Mouse (Mus musculus) cerebellum, adult 9-11 months (tissue): ENCODE measurements around the gene Ubl5.
"Not testable (repeated sequence)": the region's sequence is repeated elsewhere in the genome, so short reads cannot be mapped to it uniquely, and the experiment has no call there.

Experiments used
- DNase-seq: peaks from one replicate; pipeline ENCODE4 v3.0.0; 2022

Ubl5 gene

DNA sequence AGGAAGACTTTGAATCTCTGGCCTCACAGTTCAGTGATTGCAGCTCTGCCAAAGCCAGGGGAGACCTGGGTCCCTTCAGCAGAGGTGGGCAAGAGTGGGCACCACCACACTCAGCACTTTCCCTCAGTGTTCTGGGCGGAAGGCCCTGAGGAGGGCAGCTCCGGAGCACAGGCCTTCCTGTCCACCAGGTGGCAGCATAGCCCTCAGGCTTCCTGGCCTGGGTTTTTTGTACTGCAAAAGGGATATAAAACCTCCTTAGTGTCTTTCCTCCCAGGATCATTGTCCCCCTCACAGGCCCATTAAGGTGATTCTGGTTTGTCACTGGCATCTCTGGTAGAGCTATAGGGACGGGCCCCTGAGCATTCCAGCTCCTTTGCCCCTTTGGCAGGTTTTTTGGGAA is 19.6 kb downstream of the Ubl5 start:
- DNase-seq = no peak

- no peak for DNase-seq
Observed at GRCm38 (mm10) chr9:20662874-20663273, 20.2 kb downstream of the Ubl5 start.

GRCm38 (mm10) chr9:20663956-20664355 is 21.3 kb downstream of the Ubl5 start:
- DNase-seq = no peak

DNA sequence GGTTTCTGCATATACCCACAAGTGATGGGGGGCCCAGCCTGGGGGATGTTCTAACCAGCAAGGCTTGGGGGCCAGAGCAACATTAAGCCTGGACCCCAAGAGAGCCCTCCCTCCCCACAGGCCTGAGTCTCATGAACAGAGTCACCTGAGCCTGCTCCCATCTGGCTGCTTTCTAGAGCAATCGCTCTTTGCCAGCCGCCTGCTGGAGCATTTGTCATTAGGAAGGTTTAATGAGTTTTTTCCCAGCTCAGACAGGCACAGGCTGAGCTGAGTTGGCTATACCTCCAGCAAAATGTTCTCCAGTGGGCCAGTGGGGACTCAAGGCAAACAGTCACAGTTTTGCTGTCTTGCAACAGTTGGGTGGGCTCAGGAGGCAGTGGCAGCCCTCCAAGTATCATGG is 21.7 kb downstream of the Ubl5 start:
- no peak for DNase-seq

- DNase-seq = no peak
Observed at GRCm38 (mm10) chr9:20664982-20665637, 22.4 kb downstream of the Ubl5 start.

DNA sequence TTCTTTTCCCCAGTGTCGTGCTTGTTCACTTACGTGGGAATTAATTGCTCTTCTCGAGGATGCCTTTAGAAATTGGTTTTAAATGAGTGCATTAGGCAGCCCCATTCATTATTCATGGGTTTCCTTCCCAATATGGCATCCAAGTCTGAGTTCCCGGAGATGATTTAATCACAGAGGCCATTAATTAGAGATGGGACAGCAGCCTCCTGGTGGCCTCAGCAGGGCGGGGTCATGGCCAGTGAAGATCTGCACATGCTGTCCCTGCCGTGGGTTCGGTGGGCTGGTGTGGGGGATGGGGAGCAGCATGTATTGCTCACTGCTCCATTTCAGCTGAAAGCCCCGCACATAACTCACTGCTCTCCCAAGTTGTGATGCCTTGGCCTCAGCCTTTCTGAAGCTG is 23.2 kb downstream of the Ubl5 start:
- DNase-seq = no peak

DNA sequence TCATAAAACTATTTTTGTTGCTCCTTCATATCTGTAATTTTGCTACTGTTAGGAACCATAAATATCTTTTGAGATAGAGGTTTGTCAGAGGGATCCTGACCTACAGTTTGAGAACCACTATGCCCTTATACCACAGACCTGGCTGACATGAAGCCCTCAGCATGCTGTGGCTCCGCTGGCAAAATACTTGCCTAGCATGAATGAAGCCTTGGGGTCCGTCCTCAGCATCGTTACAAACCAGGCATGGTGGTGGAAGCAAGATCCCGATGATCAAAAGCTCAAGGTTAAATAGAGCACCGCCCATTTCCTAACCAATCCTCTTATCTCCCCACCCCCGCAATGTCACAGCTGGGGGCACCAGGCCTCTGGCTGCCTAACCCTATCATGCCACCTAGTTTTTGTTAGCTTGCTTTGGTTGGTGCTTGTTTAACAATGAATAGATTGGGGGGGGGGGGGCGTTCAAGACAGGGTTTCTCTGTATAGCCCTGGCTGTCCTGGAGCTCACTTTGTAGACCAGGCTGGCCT is 23.9 kb downstream of the Ubl5 start:
- no peak for DNase-seq

DNA sequence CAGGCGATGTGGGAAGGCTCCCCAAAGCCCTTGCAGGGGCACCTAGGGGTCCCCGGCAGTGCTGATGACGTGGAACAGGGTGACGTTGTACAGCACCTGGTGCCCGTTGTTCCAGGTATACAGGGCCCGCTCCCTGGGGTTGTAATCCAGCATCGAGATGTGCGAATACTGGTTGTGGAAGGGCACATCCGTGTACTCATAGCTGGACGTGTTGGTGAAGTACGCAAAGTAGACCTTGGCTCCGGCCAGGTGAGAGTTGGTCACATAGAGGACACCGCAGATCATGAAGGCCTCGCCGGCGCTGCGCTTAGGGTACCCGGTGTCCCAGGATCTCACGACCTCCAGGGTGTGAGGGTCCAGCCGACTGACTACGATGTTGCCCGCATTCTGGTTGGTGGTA is 25.4 kb downstream of the Ubl5 start:
- DNase-seq = no peak

DNA sequence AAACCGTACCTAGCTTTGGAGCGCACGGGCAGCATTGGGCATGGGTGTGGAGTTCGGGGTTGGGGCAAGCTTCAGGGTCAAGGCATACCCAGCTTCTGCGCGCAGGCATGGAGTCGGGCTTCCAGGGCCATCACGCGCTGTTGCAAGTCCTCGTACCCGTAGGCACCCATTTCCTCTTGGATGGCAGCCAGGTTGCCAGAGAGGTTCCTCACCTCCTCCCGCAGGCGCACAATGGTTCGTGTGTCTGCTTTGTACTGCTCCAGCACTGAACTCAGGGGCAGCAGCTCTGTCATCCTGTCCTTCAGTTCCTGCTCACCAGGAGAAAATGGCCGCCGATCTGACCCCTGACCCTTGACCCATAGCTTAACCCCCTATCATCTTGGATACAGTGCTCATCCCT is 29.4 kb downstream of the Ubl5 start:
- DNase-seq = no peak

GRCm38 (mm10) chr9:20677892-20678291 is 35.2 kb downstream of the Ubl5 start:
- DNase-seq = no peak

- no peak for DNase-seq
Observed at GRCm38 (mm10) chr9:20680378-20680958, 37.8 kb downstream of the Ubl5 start.

- no peak for DNase-seq
Observed at GRCm38 (mm10) chr9:20681546-20682388, 39.1 kb downstream of the Ubl5 start.

- DNase-seq = no peak
Observed at GRCm38 (mm10) chr9:20682389-20682722, 39.7 kb downstream of the Ubl5 start.

GRCm38 (mm10) chr9:20685081-20685861 is 42.6 kb downstream of the Ubl5 start:
- DNase-seq = no peak

- DNase-seq = no peak
Observed at GRCm38 (mm10) chr9:20689403-20689802, 46.7 kb downstream of the Ubl5 start.

- no peak for DNase-seq
Observed at GRCm38 (mm10) chr9:20689913-20690312, 47.2 kb downstream of the Ubl5 start.

DNA sequence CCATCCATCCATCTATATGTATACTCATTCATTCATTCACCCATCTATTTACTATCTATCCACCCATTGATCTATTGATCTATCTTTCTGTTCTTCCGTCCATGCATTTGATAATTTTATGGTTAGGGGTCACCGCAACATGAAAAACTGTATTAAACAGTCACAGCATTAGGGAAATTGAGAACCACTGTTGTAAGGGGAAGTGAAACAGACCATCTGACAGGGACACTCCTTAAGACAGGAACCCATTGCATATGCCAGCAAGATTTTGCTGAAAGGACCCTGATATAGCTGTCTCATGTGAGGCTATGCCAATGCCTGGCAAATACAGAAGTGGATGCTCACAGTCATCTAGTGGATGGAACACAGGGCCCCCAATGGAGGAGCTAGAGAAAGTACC is 47.8 kb downstream of the Ubl5 start:
- not testable (repeated sequence) for DNase-seq

DNA sequence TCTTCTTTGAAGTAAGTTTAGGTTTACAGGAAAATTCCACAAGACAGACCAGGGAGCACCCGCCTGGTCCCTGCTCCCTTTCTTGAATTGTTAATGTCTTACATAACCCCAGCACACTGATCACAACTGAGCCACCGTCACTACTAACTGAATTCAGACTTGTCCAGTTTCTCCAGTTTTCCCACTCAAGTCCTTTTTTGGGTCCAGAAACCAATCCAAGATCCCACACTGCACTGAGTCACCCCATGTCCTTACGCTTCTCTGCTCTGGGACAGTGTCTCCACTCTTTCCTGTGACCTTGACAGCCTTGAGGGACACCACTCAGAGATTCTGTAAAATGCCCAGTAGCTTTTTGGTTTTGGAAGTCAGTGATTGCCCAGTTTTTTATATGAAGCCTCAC is 50.2 kb downstream of the Ubl5 start:
- no peak for DNase-seq

DNA sequence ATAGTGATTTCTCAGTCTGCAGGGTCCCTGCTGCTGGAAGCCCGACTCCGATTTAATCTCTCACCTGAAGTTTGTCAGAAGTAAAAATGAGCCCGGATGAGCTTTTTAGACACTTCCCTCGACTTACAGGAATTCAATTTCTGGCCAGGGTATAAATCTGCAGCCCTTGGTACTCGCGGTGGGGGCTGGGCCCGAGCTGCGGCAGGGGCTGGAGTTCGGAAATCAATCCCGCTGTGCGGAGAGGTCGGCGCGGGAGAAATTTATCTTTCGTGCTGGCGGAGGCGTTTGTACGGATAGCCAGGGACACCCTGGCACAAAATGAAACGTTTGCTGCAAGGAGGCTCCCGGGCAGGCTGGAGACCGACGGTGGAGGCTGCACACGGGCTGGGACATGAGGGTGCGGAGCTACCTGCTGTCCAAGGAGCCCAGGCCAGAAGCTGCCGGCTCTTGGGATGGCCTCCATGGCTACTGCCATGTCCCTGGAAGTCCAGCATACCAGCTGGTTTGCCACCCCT is 52.1 kb downstream of the Ubl5 start:
- DNase-seq = no peak

GRCm38 (mm10) chr9:20696107-20696712 is 53.5 kb downstream of the Ubl5 start:
- DNase-seq = no peak
